Mouse (Mus musculus): Measurements from ENCODE around the gene Cdk7. TPM values are rescaled to one million over a fixed set of nuclear protein-coding genes. Genes with fewer than 3 reads are reported as not detected.

Gene Cdk7
- polyA plus RNA-seq, 1 experiment from 2014 or later = 107 TPM

DNA sequence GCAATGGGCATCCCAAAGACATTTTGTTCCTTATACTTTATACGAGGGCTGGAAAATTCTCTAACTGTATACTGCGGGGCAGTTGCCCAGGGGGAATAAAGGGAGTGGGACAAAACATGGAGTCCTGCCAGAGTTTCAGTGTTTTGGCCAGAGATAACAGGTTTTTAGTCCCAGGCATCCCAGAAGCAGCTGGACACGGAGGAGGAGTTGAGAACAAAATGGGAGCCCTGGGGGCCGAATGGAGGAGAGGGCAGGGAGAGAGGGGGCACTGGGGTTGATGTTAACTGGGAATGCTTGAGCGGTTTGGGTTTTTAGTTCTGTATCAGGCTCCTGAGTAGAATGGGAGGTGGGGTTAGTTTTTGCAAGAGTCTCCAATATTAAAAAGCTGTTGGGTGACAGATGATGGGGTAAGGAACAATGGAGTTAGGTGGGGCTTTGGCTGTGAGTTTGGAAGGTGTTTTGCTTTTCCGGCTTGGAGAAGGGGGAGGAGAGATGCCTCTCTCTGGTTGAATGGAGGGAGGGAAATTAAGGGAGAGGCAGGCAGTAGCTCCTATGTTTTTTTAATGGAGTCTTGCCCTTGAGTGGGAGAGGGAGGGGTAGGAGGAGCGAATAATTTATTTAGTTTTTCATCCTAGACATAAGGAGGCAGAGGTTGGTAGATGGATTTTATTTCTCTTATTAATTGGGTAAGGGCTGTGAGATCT lies 6.5 kb downstream of the Cdk7 start:
- no peaks in the 10 kb centered on the region for H3K9me3 ChIP-seq (replicated peaks)
- peaks cover 21% of the 10 kb centered on the region for H3K4me1 ChIP-seq
- H3K27me3 ChIP-seq = no peaks in the 10 kb centered on the region
- H3K36me3 ChIP-seq = peaks cover 71% of the 10 kb centered on the region
- H3K4me2 ChIP-seq = peak overlapping the region; percentile 20; the same call in 1 of the 2 replicates
- peak overlapping the region; percentile 62; the same call in 1 of the 2 replicates for H3K27ac ChIP-seq
- WGBS = 60% methylated on average over 7 of the region's 7 CpGs
- ATAC-seq (replicated peaks; ENCODE audit: low FRiP score) = peak; percentile 64
- H3K4me3 ChIP-seq (replicated peaks) = no peak overlapping the region
- H3K9ac ChIP-seq = no peak overlapping the region

DNA sequence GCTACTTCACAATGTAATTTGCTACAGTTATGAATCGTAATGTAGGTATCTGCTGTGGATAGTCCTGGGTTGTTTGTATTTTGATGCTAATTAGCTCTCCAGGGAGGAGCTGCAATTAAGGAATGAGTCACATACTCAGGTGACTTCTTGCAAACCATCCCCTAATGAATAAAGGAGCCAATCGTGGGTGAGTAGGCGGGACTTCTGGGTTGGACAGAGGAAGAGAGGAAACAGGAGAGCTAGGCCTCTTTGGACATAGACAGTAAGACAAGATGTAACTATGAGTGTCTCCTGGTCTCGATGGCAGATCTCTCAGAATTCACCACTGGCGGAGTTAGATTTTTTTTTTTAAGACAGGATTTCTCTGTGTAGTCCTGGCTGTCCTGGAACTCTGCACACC lies 9.1 kb downstream of the Cdk7 start:
- Histone ChIP-seq H3K4me3 (replicated peaks) (no peak overlapping the region), H3K9ac (no peak overlapping the region), H3K4me1 (peaks cover 14% of the 10 kb centered on the region), H3K9me3 (replicated peaks) (no peaks in the 10 kb centered on the region), H3K27me3 (no peaks in the 10 kb centered on the region), H3K27ac (no peak overlapping the region), H3K36me3 (peaks cover 69% of the 10 kb centered on the region), H3K4me2 (no peak overlapping the region)
- no peak for ATAC-seq (replicated peaks; ENCODE audit: low FRiP score)
- 93% methylated on average over 5 of the region's 5 CpGs for WGBS

DNA sequence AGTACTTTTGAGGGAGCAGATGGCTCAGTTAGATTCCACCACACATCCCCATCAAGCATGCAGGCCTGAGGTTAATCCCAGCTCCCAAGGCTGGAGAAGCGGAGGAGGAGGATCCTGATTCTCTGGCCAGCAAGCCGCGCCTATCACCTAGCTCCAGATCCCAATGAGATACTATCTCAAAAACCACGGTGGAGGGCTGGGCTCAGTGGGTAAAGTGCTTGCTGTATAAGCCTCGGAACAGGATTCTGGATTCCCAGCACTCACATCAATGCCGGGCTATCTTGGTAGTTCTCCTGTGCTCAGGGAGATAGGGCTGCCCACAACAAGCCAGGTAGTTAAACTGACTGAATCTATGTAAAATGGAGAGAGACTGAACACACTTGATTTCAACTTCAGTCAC lies 15.3 kb downstream of the Cdk7 start:
- ATAC-seq (replicated peaks; ENCODE audit: low FRiP score) = no peak
- Histone ChIP-seq H3K4me1 (no peaks in the 10 kb centered on the region), H3K9ac (no peak overlapping the region), H3K4me3 (replicated peaks) (no peak overlapping the region), H3K27ac (no peak overlapping the region), H3K36me3 (peaks cover 85% of the 10 kb centered on the region), H3K27me3 (no peaks in the 10 kb centered on the region), H3K9me3 (replicated peaks) (no peaks in the 10 kb centered on the region), H3K4me2 (no peak overlapping the region)
- 90% methylated on average over 6 of the region's 6 CpGs for WGBS

DNA sequence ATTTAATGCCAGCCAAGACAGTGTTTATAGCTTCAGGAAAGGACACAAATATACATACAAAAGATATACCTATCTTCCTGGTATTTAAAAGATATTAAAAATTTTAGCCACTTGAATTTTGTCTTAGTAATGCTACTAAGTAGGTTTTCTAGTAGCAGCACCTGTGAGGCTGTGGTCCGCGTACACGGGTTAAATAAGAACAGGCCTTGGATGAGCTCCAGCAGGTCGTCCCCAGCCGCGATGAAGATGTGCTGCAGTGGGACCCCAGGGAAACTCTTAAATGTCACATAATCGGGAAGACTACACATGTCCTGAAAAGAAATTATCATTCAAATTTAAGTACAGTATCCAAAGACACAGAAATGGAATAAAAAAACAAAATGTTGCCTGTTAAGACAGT lies 24.5 kb downstream of the Cdk7 start:
- Histone ChIP-seq H3K36me3 (peaks cover 95% of the 10 kb centered on the region), H3K4me2 (no peak overlapping the region), H3K27ac (no peak overlapping the region), H3K4me1 (no peaks in the 10 kb centered on the region), H3K4me3 (replicated peaks) (no peak overlapping the region), H3K27me3 (no peaks in the 10 kb centered on the region), H3K9ac (no peak overlapping the region), H3K9me3 (replicated peaks) (no peaks in the 10 kb centered on the region)
- WGBS = 96% methylated on average over 7 of the region's 7 CpGs
- ATAC-seq (replicated peaks; ENCODE audit: low FRiP score) = no peak

DNA sequence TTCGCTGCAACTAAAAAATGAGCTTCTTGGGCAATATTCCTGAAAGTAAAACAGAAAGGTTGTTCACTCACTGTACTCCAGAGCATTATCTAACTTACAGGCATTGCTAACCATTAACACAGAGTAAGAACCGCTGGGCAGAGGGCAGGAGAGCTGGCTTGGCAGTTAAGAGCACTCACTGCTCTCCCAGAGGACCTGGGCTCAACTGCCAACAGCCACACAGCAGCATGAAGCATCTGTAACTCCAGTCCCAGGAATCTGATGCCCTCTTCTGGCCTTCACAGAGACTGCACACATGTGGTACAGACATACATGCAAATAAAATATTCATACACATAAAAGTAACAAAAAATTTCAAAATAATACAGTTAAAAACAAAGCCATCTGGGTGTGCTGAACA lies 27.3 kb downstream of the Cdk7 start:
- Histone ChIP-seq H3K27ac (no peak overlapping the region), H3K27me3 (no peaks in the 10 kb centered on the region), H3K9me3 (replicated peaks) (no peaks in the 10 kb centered on the region), H3K9ac (no peak overlapping the region), H3K36me3 (peaks cover 95% of the 10 kb centered on the region), H3K4me3 (replicated peaks) (no peak overlapping the region), H3K4me1 (no peaks in the 10 kb centered on the region), H3K4me2 (no peak overlapping the region)
- no peak; the same call in 1 of the 2 replicates for ATAC-seq (replicated peaks; ENCODE audit: low FRiP score)
- WGBS = 92% methylated on average over 2 of the region's 2 CpGs

DNA sequence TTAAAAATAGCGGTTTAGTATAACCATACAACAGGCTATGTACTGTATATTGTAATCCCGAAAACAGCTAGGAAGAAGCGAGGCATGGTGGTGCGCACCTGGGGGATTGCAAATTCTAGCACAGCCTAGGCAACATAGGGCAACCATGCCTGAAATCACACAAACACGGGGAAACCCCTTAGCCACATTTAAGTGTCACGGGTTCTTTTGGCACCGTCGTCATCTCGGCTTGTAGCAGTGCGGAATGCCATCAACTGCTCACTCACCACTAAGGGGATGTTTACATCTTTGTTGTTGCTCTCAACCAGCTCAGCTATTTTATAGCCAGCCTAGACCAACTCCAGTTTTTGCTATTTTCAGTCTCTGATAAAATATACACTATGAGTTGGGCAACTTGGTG lies 31.9 kb downstream of the Cdk7 start:
- 93% methylated on average over 10 of the region's 10 CpGs for WGBS
- no peak for ATAC-seq (replicated peaks; ENCODE audit: low FRiP score)

DNA sequence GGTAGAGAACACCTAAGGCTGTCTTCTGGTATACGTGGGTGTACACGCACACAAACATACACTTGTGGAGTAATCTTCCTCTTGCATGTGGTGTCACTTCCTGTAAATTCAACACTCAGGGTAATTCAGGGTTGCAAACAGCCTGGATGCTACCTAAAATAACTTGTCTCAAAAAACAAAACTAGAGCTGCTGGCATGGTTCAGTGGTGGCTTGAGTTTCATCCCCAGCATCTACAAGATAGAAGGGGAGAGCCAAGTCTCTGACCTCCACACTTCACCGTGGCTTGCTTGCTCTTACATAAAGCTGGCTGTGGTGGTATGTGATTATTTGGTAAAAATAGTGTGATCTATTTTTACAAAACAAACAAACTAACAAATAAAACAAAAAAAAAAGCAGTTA lies 33.2 kb downstream of the Cdk7 start:
- Histone ChIP-seq H3K4me3 (replicated peaks) (no peak overlapping the region), H3K27ac (no peak overlapping the region), H3K9ac (no peak overlapping the region), H3K9me3 (replicated peaks) (no peaks in the 10 kb centered on the region), H3K36me3 (peaks cover 80% of the 10 kb centered on the region), H3K4me2 (no peak overlapping the region), H3K4me1 (no peaks in the 10 kb centered on the region), H3K27me3 (no peaks in the 10 kb centered on the region)
- ATAC-seq (replicated peaks; ENCODE audit: low FRiP score) = no peak
- WGBS = 93% methylated on average over 3 of the region's 3 CpGs

More for the DNA sequence above, 31.9 kb downstream of the Cdk7 start:
- Histone ChIP-seq H3K36me3 (peaks cover 93% of the 10 kb centered on the region), H3K27me3 (no peaks in the 10 kb centered on the region), H3K4me1 (no peaks in the 10 kb centered on the region), H3K9ac (no peak overlapping the region), H3K4me2 (no peak overlapping the region), H3K9me3 (replicated peaks) (no peaks in the 10 kb centered on the region), H3K27ac (no peak overlapping the region), H3K4me3 (replicated peaks) (no peak overlapping the region)

DNA sequence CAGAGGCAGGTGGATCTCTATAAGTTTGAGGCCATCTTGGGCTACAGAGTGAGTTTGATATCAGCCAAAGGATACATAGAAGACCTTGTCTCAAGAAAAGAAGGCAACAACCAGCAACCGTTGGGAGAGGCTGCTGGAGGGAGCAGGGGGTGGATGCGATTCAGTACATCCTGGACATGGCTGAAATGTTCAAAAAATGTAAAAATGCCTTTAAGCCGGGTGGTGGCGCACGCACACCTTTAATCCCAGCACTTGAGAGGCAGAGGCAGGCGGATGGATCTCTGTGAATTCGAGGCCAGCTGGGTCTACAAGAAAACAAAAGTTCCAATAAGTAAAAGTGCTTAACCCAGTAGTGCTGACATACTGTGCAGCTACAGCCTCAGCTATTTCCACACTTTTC lies 43.2 kb downstream of the Cdk7 start:
- 74% methylated on average over 7 of the region's 7 CpGs for WGBS
- peaks cover 6% of the 10 kb centered on the region; the same call in 1 of the 2 replicates for H3K36me3 ChIP-seq
- no peaks in the 10 kb centered on the region for H3K9me3 ChIP-seq (replicated peaks)

DNA sequence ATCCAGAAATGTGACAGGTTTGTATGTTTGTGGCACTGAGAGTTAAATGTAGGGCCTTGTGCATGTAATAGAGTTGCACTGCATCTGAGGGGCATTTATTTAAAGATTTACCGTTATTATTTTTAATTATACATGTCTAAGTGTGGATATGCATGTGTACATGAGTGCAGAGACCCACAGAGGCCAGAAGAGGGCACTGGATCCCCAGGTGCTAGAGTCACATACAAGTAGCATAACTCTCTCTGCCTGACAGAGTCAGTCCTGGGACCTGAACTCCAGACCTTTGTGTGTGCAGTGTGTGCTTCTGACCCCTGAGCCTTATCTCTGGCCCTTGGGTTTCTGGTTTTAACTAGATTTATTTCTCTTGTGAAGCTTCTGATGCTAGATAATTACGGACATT lies 46.4 kb downstream of the Cdk7 start:
- H3K9me3 ChIP-seq (replicated peaks) = no peaks in the 10 kb centered on the region
- H3K27ac ChIP-seq = no peak overlapping the region
- no peak overlapping the region for H3K4me2 ChIP-seq
- no peaks in the 10 kb centered on the region for H3K36me3 ChIP-seq
- no peak for ATAC-seq (replicated peaks; ENCODE audit: low FRiP score)
- H3K9ac ChIP-seq = no peak overlapping the region
- H3K4me1 ChIP-seq = no peaks in the 10 kb centered on the region
- H3K27me3 ChIP-seq = no peaks in the 10 kb centered on the region
- H3K4me3 ChIP-seq (replicated peaks) = no peak overlapping the region
- 70% methylated on average over 2 of the region's 2 CpGs for WGBS

More for the DNA sequence above, 43.2 kb downstream of the Cdk7 start:
- Histone ChIP-seq H3K27me3 (no peaks in the 10 kb centered on the region), H3K4me3 (replicated peaks) (no peak overlapping the region), H3K4me1 (no peaks in the 10 kb centered on the region), H3K9ac (no peak overlapping the region), H3K27ac (no peak overlapping the region), H3K4me2 (no peak overlapping the region)
- no peak for ATAC-seq (replicated peaks; ENCODE audit: low FRiP score)

DNA sequence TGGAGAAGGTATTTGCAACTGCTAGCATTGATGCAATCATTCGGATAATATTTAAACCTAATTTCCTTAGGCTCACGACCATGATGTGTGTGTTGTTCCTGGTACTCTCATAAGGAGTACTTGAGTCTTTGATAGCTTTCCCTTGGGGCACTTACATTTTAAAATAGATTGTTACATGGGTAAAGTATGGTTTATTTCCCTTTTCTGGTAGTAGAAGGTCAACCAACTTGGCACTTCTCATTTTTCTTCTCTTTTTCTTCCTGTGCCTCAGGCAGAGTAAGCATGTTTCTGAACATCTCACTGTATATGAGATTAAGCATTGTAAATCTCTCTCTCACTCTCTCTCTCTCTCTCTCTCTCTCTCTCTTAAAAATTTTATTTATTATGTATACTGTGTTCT lies 47.9 kb downstream of the Cdk7 start:
- H3K27me3 ChIP-seq = no peaks in the 10 kb centered on the region
- H3K4me2 ChIP-seq = no peak overlapping the region
- no peak overlapping the region for H3K4me3 ChIP-seq (replicated peaks)
- H3K4me1 ChIP-seq = no peaks in the 10 kb centered on the region
- no peaks in the 10 kb centered on the region for H3K36me3 ChIP-seq
- no peak for ATAC-seq (replicated peaks; ENCODE audit: low FRiP score)
- H3K9ac ChIP-seq = no peak overlapping the region
- no peak overlapping the region for H3K27ac ChIP-seq
- H3K9me3 ChIP-seq (replicated peaks) = no peaks in the 10 kb centered on the region
- 67% methylated on average over 2 of the region's 2 CpGs for WGBS

DNA sequence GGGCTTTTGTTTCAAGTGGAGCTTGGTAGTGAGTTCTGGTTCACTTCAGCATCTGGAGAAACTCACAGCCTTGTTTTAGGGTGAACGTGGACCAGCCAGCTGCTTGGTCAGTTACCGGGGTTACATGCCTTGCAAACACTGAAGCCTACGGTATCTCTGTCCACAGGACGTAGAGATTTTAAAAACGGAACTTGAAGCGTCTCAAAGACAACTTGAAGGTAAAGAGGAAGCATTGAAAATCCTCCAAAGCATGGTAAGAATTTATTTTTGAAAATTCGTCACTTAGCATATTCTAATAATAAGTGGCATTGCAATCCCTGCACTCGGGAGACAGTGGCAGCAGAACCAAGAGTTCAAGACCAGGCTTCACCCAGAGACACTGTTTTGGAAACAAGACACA lies 49.1 kb downstream of the Cdk7 start:
- ATAC-seq (replicated peaks; ENCODE audit: low FRiP score) = no peak
- Histone ChIP-seq H3K4me2 (no peak overlapping the region), H3K27ac (no peak overlapping the region), H3K4me1 (no peaks in the 10 kb centered on the region), H3K27me3 (no peaks in the 10 kb centered on the region), H3K36me3 (no peaks in the 10 kb centered on the region), H3K4me3 (replicated peaks) (no peak overlapping the region), H3K9ac (no peak overlapping the region), H3K9me3 (replicated peaks) (no peaks in the 10 kb centered on the region)
- 88% methylated on average over 8 of the region's 8 CpGs for WGBS

DNA sequence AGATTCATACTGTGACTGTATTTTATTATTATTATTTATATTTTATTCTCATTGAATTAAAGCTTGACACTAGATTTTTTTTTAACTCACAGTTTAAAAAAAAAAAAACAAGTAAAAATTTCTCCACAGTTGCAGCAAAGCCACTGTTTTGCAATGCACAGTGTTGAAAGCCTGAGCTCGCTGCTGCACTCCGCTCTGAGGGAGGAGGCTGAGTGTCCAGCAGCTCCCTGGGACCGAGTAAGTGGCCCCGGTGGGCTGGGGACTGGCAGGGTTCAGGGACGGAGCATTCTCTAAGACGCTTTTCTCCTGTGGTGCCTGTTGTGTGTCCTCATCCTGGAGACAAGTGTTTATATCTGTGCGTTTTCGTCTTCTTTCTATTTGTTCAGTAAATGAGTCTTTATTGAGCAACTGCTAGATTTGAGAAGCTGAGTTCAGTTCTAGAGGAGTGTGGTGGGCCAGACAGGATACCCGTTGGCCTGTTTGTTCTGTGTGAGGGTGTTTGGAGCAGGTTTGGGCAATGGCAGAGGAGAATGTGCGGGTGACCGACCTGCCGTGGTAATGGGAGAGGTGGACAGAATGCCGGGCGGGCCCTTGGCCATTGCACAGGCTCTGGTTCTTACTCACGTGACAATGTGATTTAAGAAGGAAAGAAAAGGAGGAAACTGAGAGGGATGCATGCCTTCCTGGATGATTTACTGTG lies 54.7 kb downstream of the Cdk7 start:
- WGBS = 77% methylated on average over 15 of the region's 15 CpGs
- no peaks in the 10 kb centered on the region for H3K4me1 ChIP-seq
- no peaks in the 10 kb centered on the region for H3K9me3 ChIP-seq (replicated peaks)
- H3K4me2 ChIP-seq = no peak overlapping the region
- no peak overlapping the region for H3K27ac ChIP-seq
- H3K9ac ChIP-seq = no peak overlapping the region
- peaks cover 4% of the 10 kb centered on the region; the same call in 1 of the 2 replicates for H3K36me3 ChIP-seq
- H3K27me3 ChIP-seq = no peaks in the 10 kb centered on the region
- ATAC-seq (replicated peaks; ENCODE audit: low FRiP score) = no peak
- H3K4me3 ChIP-seq (replicated peaks) = no peak overlapping the region
